Mouse (Mus musculus): ENCODE results near the gene Gatd1. TPM values are rescaled to one million over a fixed set of nuclear protein-coding genes. Genes with fewer than 3 reads are reported as not detected.

Gatd1 gene
- polyA plus RNA-seq, 1 experiment: 11.1 TPM

DNA sequence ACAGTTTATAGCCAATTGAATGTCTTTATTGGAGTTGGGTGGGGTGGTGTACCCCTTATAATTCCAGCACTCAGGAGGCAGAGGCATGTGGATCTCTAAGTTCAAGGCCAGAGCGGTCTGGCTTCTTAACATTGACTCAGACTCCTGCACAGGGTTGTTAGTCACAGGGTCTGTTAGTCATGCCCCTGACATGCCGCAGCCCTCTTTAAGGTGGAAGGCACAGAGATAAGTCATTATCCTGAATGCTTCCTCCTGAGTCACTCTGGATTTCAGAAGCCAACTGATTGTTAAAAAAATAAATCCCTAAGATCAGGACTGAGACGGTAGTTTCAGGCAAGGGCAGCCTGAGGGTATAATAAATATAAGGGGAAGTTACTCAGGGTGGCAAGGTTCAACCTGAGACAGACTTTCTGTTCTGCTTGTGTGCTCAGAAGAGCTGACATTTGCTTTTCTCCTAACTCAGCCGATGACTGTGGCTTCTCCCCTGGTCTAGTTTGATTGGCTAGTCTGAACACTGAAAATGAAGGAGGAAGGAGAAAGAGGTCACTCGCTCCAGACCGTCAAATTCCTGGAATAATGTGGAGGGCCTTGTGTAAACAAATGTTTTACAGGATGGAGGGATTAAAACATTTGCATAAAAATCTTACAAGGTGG, 41.9 kb downstream of the Gatd1 start:
- H3K36me3 ChIP-seq (replicated peaks; ENCODE audit: low read length): no peaks in the 10 kb centered on the region
- H3K4me3 ChIP-seq (replicated peaks): no peak overlapping the region
- peaks cover 4% of the 10 kb centered on the region; the same call in 1 of the 2 replicates for H3K9me3 ChIP-seq
- TF ChIP-seq FLI1 (IDR thresholded peaks at IDR 0.05; ENCODE audit: low read length) (no peak), GATA1 (IDR thresholded peaks at IDR 0.05; ENCODE audit: borderline replicate concordance, low read length) (no peak)
- peaks cover 58% of the 10 kb centered on the region for H3K4me1 ChIP-seq
- no peaks in the 10 kb centered on the region for H3K27me3 ChIP-seq (replicated peaks)

- Histone ChIP-seq H3K4me3 (replicated peaks) (no peak overlapping the region), H3K4me1 (peaks cover 57% of the 10 kb centered on the region), H3K36me3 (replicated peaks; ENCODE audit: low read length) (no peaks in the 10 kb centered on the region), H3K27me3 (replicated peaks) (peaks cover 4% of the 10 kb centered on the region), H3K9me3 (peaks cover 4% of the 10 kb centered on the region; the same call in 1 of the 2 replicates)
- TF ChIP-seq GATA1 (IDR thresholded peaks at IDR 0.05; ENCODE audit: borderline replicate concordance, low read length) (no peak), FLI1 (IDR thresholded peaks at IDR 0.05; ENCODE audit: low read length) (no peak)
Measured at GRCm38 (mm10) chr7:141369918-141370317, 44.0 kb downstream of the Gatd1 start.

GRCm38 (mm10) chr7:141367358-141367757, 46.6 kb downstream of the Gatd1 start:
- Histone ChIP-seq H3K36me3 (replicated peaks; ENCODE audit: low read length) (no peaks in the 10 kb centered on the region), H3K27me3 (replicated peaks) (peaks cover 6% of the 10 kb centered on the region), H3K9me3 (peaks cover 4% of the 10 kb centered on the region; the same call in 1 of the 2 replicates), H3K4me3 (replicated peaks) (no peak overlapping the region), H3K4me1 (peaks cover 59% of the 10 kb centered on the region)
- no peak for TF ChIP-seq GATA1 (IDR thresholded peaks at IDR 0.05; ENCODE audit: borderline replicate concordance, low read length)
- TF ChIP-seq FLI1 (IDR thresholded peaks at IDR 0.05; ENCODE audit: low read length): no peak

DNA sequence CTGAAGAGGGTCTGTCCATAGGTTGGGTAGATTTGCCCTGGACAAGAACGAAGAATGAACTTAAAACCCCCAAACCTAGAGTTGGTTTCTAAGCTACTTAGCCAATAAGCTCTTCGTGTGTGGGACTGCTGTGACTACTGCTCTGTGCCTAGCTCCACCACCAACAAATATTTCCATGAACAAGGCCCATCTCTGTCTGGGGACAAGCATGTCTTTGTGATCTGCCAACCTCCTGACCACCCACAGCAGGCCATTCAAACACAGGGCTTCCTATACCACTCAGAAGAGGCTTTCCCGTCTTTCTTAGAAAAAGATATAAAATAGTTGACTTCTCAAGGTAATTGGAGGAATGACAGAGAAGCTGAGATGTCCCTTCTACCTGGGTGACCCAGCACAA, 48.9 kb downstream of the Gatd1 start:
- Histone ChIP-seq H3K27me3 (replicated peaks) (peaks cover 26% of the 10 kb centered on the region), H3K4me3 (replicated peaks) (no peak overlapping the region), H3K9me3 (peaks cover 4% of the 10 kb centered on the region; the same call in 1 of the 2 replicates), H3K4me1 (peaks cover 51% of the 10 kb centered on the region), H3K36me3 (replicated peaks; ENCODE audit: low read length) (no peaks in the 10 kb centered on the region)
- TF ChIP-seq FLI1 (IDR thresholded peaks at IDR 0.05; ENCODE audit: low read length) (no peak), GATA1 (IDR thresholded peaks at IDR 0.05; ENCODE audit: borderline replicate concordance, low read length) (no peak)

DNA sequence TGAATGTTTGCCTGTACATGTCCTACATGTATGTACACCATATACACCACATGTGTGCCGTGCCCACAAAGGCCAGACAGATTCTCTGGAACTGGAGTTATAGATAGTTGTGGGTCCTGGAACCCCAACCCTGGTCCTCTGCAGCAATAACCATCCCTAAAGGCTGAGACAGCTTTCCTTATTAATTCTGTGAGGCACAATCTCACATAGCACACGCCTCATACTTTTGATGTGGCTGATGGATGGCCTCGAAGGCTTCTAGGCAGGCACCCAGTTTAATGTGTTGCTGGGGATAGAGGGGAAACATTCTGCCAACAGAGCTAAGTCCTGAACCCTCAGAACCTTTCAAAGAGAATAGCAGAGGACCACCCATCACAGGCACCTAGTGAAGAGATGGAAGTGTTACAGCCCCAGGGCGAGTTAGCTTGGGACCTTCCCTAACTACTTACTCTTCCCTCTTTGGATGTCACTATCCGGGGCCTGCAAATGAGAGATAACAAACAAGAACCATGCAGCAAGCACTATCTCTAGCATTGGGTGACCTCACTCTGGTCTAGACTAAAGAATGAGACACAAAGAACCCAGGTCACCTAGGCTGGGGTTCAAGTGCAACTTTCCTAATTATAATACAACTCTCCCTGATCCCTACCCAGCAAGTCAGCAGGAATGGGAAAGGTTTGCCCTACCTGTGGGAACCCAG, 49.4 kb downstream of the Gatd1 start:
- Histone ChIP-seq H3K36me3 (replicated peaks; ENCODE audit: low read length) (no peaks in the 10 kb centered on the region), H3K27me3 (replicated peaks) (peaks cover 30% of the 10 kb centered on the region), H3K4me1 (peaks cover 53% of the 10 kb centered on the region), H3K9me3 (peaks cover 4% of the 10 kb centered on the region; the same call in 1 of the 2 replicates), H3K4me3 (replicated peaks) (no peak overlapping the region)
- no peak for TF ChIP-seq FLI1 (IDR thresholded peaks at IDR 0.05; ENCODE audit: low read length)
- TF ChIP-seq GATA1 (IDR thresholded peaks at IDR 0.05; ENCODE audit: borderline replicate concordance, low read length): no peak

- peaks cover 51% of the 10 kb centered on the region for H3K4me1 ChIP-seq
- H3K27me3 ChIP-seq (replicated peaks): peaks cover 32% of the 10 kb centered on the region
- peaks cover 4% of the 10 kb centered on the region; the same call in 1 of the 2 replicates for H3K9me3 ChIP-seq
- no peaks in the 10 kb centered on the region for H3K36me3 ChIP-seq (replicated peaks; ENCODE audit: low read length)
- H3K4me3 ChIP-seq (replicated peaks): no peak overlapping the region
- TF ChIP-seq FLI1 (IDR thresholded peaks at IDR 0.05; ENCODE audit: low read length) (no peak), GATA1 (IDR thresholded peaks at IDR 0.05; ENCODE audit: borderline replicate concordance, low read length) (no peak)
Measured at GRCm38 (mm10) chr7:141363752-141364125, 50.2 kb downstream of the Gatd1 start.

DNA sequence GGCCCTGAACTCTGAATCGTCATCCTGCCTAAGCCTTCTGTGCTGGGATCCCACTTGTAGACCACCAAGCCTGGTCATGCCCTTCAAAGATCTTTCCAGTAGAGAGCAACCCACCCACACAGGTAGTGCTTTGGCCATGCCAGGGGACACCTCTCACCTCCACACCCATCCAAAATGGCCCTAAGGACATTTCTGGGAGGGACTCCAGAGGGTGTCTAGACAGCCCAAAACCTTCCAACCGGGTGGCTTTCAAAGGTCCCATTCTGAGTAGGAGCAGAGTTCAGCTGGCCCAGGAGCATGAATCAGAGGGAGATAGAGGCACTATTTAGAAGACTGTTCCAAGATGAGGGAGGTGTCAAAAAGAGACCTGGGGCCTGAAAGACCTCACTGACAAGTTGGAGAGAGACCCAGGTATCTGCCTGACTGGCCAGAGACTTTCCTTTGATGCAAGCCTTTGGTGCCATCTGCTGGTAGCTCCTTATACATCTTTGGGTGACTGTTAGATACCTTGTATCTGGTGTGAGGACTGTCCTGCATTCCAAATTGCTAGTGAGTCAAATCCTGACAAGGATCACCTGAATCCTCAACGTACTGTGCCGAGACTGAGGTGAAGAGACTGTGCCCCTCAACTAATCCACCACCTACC, 50.7 kb downstream of the Gatd1 start:
- TF ChIP-seq FLI1 (IDR thresholded peaks at IDR 0.05; ENCODE audit: low read length): no peak
- TF ChIP-seq GATA1 (IDR thresholded peaks at IDR 0.05; ENCODE audit: borderline replicate concordance, low read length): no peak
- peaks cover 4% of the 10 kb centered on the region; the same call in 1 of the 2 replicates for H3K9me3 ChIP-seq
- H3K4me1 ChIP-seq: peaks cover 46% of the 10 kb centered on the region
- H3K27me3 ChIP-seq (replicated peaks): peaks cover 32% of the 10 kb centered on the region
- no peaks in the 10 kb centered on the region for H3K36me3 ChIP-seq (replicated peaks; ENCODE audit: low read length)
- H3K4me3 ChIP-seq (replicated peaks): no peak overlapping the region

DNA sequence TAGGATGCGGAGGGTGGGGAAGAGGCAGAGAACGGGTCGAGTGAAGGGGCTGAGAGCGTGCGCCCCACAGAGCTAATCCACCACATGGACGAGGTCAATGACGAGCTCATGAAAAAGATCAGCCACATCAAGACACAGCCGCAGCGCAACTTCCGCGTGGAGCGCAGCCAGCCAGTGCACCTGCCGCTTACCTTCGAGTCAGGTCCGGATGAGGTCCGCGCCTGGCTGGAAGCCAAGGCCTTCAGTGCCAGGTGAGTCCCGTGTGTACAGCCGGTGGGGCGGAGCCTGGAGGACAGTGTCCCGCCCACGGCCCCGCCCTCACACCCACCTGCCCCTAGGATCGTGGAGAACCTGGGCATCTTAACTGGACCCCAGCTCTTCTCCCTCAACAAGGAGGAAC, 52.4 kb downstream of the Gatd1 start:
- Histone ChIP-seq H3K36me3 (replicated peaks; ENCODE audit: low read length) (no peaks in the 10 kb centered on the region), H3K4me3 (replicated peaks) (no peak overlapping the region), H3K27me3 (replicated peaks) (peaks cover 45% of the 10 kb centered on the region), H3K4me1 (peaks cover 42% of the 10 kb centered on the region), H3K9me3 (no peaks in the 10 kb centered on the region)
- TF ChIP-seq FLI1 (IDR thresholded peaks at IDR 0.05; ENCODE audit: low read length) (no peak), GATA1 (IDR thresholded peaks at IDR 0.05; ENCODE audit: borderline replicate concordance, low read length) (no peak)

Other genes starting within 250 kb of the Gatd1 start
- gene Rnh1, start 241.3 kb downstream of the Gatd1 start, polyA plus RNA-seq (2012; ENCODE audit: insufficient read depth, low replicate concordance): 26.5 and 43.0 TPM in 2 replicates
- 51.3 and 84.0 TPM in 2 replicates for gene Hras, start 220.1 kb downstream of the Gatd1 start, polyA plus RNA-seq (2012; ENCODE audit: insufficient read depth, low replicate concordance)
- 12.2 and 18.5 TPM in 2 replicates for gene Lrrc56, start 220.0 kb downstream of the Gatd1 start, polyA plus RNA-seq (2012; ENCODE audit: insufficient read depth, low replicate concordance)
- gene Lmntd2, start 200.1 kb downstream of the Gatd1 start, polyA plus RNA-seq (2012; ENCODE audit: insufficient read depth, low replicate concordance): 0.57 TPM in 1 of 2 replicates, not detected in the other
- 3.6 and 11.1 TPM in 2 replicates for gene Rassf7, start 198.3 kb downstream of the Gatd1 start, polyA plus RNA-seq (2012; ENCODE audit: insufficient read depth, low replicate concordance)
- 82.9 and 114 TPM in 2 replicates for gene Phrf1, start 185.4 kb downstream of the Gatd1 start, polyA plus RNA-seq (2012; ENCODE audit: insufficient read depth, low replicate concordance)
- 154 and 188 TPM in 2 replicates for gene Irf7, start 147.7 kb downstream of the Gatd1 start, polyA plus RNA-seq (2012; ENCODE audit: insufficient read depth, low replicate concordance)
- gene Cdhr5, start 137.3 kb downstream of the Gatd1 start, polyA plus RNA-seq (2012; ENCODE audit: insufficient read depth, low replicate concordance): not detected in 2 replicates
- gene Sct, start 135.0 kb downstream of the Gatd1 start, polyA plus RNA-seq (2012; ENCODE audit: insufficient read depth, low replicate concordance): not detected in 2 replicates
- 0.04 TPM in 1 of 2 replicates, not detected in the other for gene Drd4, start 122.1 kb downstream of the Gatd1 start, polyA plus RNA-seq (2012; ENCODE audit: insufficient read depth, low replicate concordance)
- gene Deaf1, start 86.4 kb downstream of the Gatd1 start, polyA plus RNA-seq (2012; ENCODE audit: insufficient read depth, low replicate concordance): 52.9 and 121 TPM in 2 replicates
- 12.3 and 27.1 TPM in 2 replicates for gene Tmem80, start 86.4 kb downstream of the Gatd1 start, polyA plus RNA-seq (2012; ENCODE audit: insufficient read depth, low replicate concordance)
- gene Eps8l2, start 75.3 kb downstream of the Gatd1 start, polyA plus RNA-seq (2012; ENCODE audit: insufficient read depth, low replicate concordance): 0.10 TPM in 1 of 2 replicates, not detected in the other
- 173 and 451 TPM in 2 replicates for gene Taldo1, start 21.9 kb downstream of the Gatd1 start, polyA plus RNA-seq (2012; ENCODE audit: insufficient read depth, low replicate concordance)
- not detected in 2 replicates for gene Cend1, start 15.4 kb upstream of the Gatd1 start, polyA plus RNA-seq (2012; ENCODE audit: insufficient read depth, low replicate concordance)
- gene Slc25a22, start 23.8 kb upstream of the Gatd1 start, polyA plus RNA-seq (2012; ENCODE audit: insufficient read depth, low replicate concordance): 22.2 and 47.0 TPM in 2 replicates
- gene Pidd1, start 29.9 kb upstream of the Gatd1 start, polyA plus RNA-seq (2012; ENCODE audit: insufficient read depth, low replicate concordance): 13.0 and 25.6 TPM in 2 replicates
- 6,138 and 9,533 TPM in 2 replicates for gene Rplp2, start 33.2 kb upstream of the Gatd1 start, polyA plus RNA-seq (2012; ENCODE audit: insufficient read depth, low replicate concordance)
- gene Pnpla2, start 41.1 kb upstream of the Gatd1 start, polyA plus RNA-seq (2012; ENCODE audit: insufficient read depth, low replicate concordance): 230 and 314 TPM in 2 replicates
- 19.4 and 29.4 TPM in 2 replicates for gene Cracr2b, start 47.0 kb upstream of the Gatd1 start, polyA plus RNA-seq (2012; ENCODE audit: insufficient read depth, low replicate concordance)
- gene Cd151, start 53.3 kb upstream of the Gatd1 start, polyA plus RNA-seq (2012; ENCODE audit: insufficient read depth, low replicate concordance): 56.1 and 168 TPM in 2 replicates
- 49.6 and 150 TPM in 2 replicates for gene Polr2l, start 61.0 kb upstream of the Gatd1 start, polyA plus RNA-seq (2012; ENCODE audit: insufficient read depth, low replicate concordance)
- 53.2 and 54.8 TPM in 2 replicates for gene Tspan4, start 61.1 kb upstream of the Gatd1 start, polyA plus RNA-seq (2012; ENCODE audit: insufficient read depth, low replicate concordance)
- gene Chid1, start 125.7 kb upstream of the Gatd1 start, polyA plus RNA-seq (2012; ENCODE audit: insufficient read depth, low replicate concordance): 28.4 and 49.7 TPM in 2 replicates
- 22.5 and 22.9 TPM in 2 replicates for gene Ap2a2, start 148.0 kb upstream of the Gatd1 start, polyA plus RNA-seq (2012; ENCODE audit: insufficient read depth, low replicate concordance)
- 1.3 and 4.0 TPM in 2 replicates for gene Muc6, start 241.2 kb upstream of the Gatd1 start, polyA plus RNA-seq (2012; ENCODE audit: insufficient read depth, low replicate concordance)